Mouse (Mus musculus) CH12.LX (cell line): ENCODE results near the gene Fuk. TPM values are rescaled to one million over a fixed set of nuclear protein-coding genes. Genes with fewer than 3 reads are reported as not detected.

Experiments used
- DNase-seq: peaks from one replicate; pipeline ENCODE4 v3.0.0-alpha.2; 2013; ENCODE audit errors: extremely low read depth
- H3K27ac ChIP-seq: 2 replicates; pipeline ENCODE4 v1.5.1; 2012; ENCODE audit warnings: low read depth, mild to moderate bottlenecking, control low read depth, moderate library complexity; ENCODE audit not compliant: insufficient read depth
- H3K27me3 ChIP-seq: replicated peaks from 2 replicates; pipeline ENCODE3; 2012; ENCODE audit warnings: inconsistent platforms
- H3K36me3 ChIP-seq, 2 experiments: replicated peaks in 1 of 2; 2 replicates each; pipeline versions ENCODE3 to v1.6.1; 2012; ENCODE audit warnings: inconsistent platforms in 1 of 2, low read length in 1 of 2, mild to moderate bottlenecking in 1 of 2, mixed read lengths in 1 of 2, moderate library complexity in 1 of 2; ENCODE audit not compliant: control insufficient read depth in 1 of 2, insufficient read depth in 1 of 2
- H3K4me1 ChIP-seq, 2 experiments: 2 replicates each; pipeline ENCODE4 v1.6.1; 2012; ENCODE audit warnings: inconsistent platforms in 1 of 2, moderate library complexity in 1 of 2; ENCODE audit not compliant: insufficient read depth in 2 of 2, control insufficient read depth in 1 of 2
- H3K4me2 ChIP-seq: 2 replicates; pipeline ENCODE4 v1.6.1; 2012; ENCODE audit warnings: low read depth, mild to moderate bottlenecking, control low read depth; ENCODE audit not compliant: poor library complexity, insufficient read depth, severe bottlenecking
- H3K4me3 ChIP-seq, 3 experiments: fragments of 150-350 bp in 1 of 3; sonication (generic) in 1 of 3; replicated peaks in 1 of 3; 2 replicates each; pipeline versions ENCODE3 to v1.5.1; 2011 to 2012; ENCODE audit warnings: low read depth in 2 of 3, low read length in 2 of 3, mild to moderate bottlenecking in 2 of 3, moderate library complexity in 2 of 3, control low read depth in 1 of 3, improper control_type of control experiment in 1 of 3, inconsistent platforms in 1 of 3, mixed read lengths in 1 of 3; ENCODE audit not compliant: poor library complexity in 1 of 3
- H3K79me2 ChIP-seq: replicated peaks from 2 replicates; pipeline ENCODE4 v1.6.1; 2012; ENCODE audit warnings: mild to moderate bottlenecking, moderate library complexity; ENCODE audit not compliant: control insufficient read depth, poor library complexity, insufficient read depth, severe bottlenecking; ENCODE audit errors: extremely low read depth
- H3K9ac ChIP-seq: 2 replicates; pipeline ENCODE4 v1.6.1; 2012; ENCODE audit warnings: low read depth, mild to moderate bottlenecking, control low read depth, moderate library complexity; ENCODE audit not compliant: insufficient read depth
- H3K9me3 ChIP-seq: replicated peaks from 2 replicates; pipeline ENCODE3; 2012; ENCODE audit warnings: low read length, inconsistent platforms, mixed read lengths
- CHD2 ChIP-seq: IDR thresholded peaks from 2 replicates; pipeline ENCODE4 v1.6.1; 2011; ENCODE audit warnings: low read length, improper control_type of control experiment
- CTCF ChIP-seq, 2 experiments: IDR thresholded peaks in 1 of 2; conservative IDR thresholded peaks in 1 of 2; 2 replicates each; pipeline ENCODE4 v1.5.1; 2011 to 2012; ENCODE audit warnings: low read depth in 2 of 2, low read length in 2 of 2, improper control_type of control experiment in 1 of 2, inconsistent platforms in 1 of 2, mild to moderate bottlenecking in 1 of 2, moderate library complexity in 1 of 2
- ELF1 ChIP-seq: IDR thresholded peaks from 2 replicates; pipeline ENCODE4 v1.6.1; 2014; ENCODE audit warnings: low read depth, mild to moderate bottlenecking, inconsistent platforms, low read length, improper control_type of control experiment
- EP300 ChIP-seq: IDR thresholded peaks from 2 replicates; pipeline ENCODE4 v1.6.1; 2011; ENCODE audit warnings: low read length, improper control_type of control experiment
- ETS1 ChIP-seq: conservative IDR thresholded peaks from 2 replicates; pipeline ENCODE4 v1.6.1; 2012; ENCODE audit warnings: low read depth, mild to moderate bottlenecking, inconsistent platforms, low read length, improper control_type of control experiment, moderate library complexity
- GABPA ChIP-seq: IDR thresholded peaks from 2 replicates; pipeline ENCODE4 v1.6.1; 2012; ENCODE audit warnings: low read depth, low read length, improper control_type of control experiment, inconsistent platforms; ENCODE audit not compliant: insufficient replicate concordance
- JUND ChIP-seq: conservative IDR thresholded peaks from 2 replicates; pipeline ENCODE4 v1.6.1; 2011; ENCODE audit warnings: low read depth, low read length, improper control_type of control experiment
- KAT2A ChIP-seq: IDR thresholded peaks from 2 replicates; pipeline ENCODE4 v1.6.1; 2012; ENCODE audit warnings: low read length, improper control_type of control experiment, inconsistent platforms; ENCODE audit not compliant: insufficient replicate concordance
- MAFK ChIP-seq: IDR thresholded peaks from 2 replicates; pipeline ENCODE4 v1.6.1; 2011; ENCODE audit warnings: low read length, improper control_type of control experiment; ENCODE audit not compliant: insufficient replicate concordance
- MAX ChIP-seq: IDR thresholded peaks from 2 replicates; pipeline ENCODE4 v1.6.1; 2011; ENCODE audit warnings: low read length, improper control_type of control experiment
- MAZ ChIP-seq: IDR thresholded peaks from 2 replicates; pipeline ENCODE4 v1.6.1; 2012; ENCODE audit warnings: low read depth, mild to moderate bottlenecking, inconsistent platforms, low read length, improper control_type of control experiment, moderate library complexity
- MYC ChIP-seq: IDR thresholded peaks from 2 replicates; pipeline ENCODE4 v1.6.1; 2011; ENCODE audit warnings: low read depth, mild to moderate bottlenecking, improper control_type of control experiment, low read length
- NELFE ChIP-seq: IDR thresholded peaks from 2 replicates; pipeline ENCODE4 v1.6.1; 2011; ENCODE audit warnings: low read depth, low read length, improper control_type of control experiment
- SIN3A ChIP-seq: IDR thresholded peaks from 2 replicates; pipeline ENCODE4 v1.6.1; 2012; ENCODE audit warnings: low read length, improper control_type of control experiment, inconsistent platforms
- TBP ChIP-seq: conservative IDR thresholded peaks from 2 replicates; pipeline ENCODE4 v1.6.1; 2011; ENCODE audit warnings: low read depth, low read length, improper control_type of control experiment
- TCF12 ChIP-seq: IDR thresholded peaks from 2 replicates; pipeline ENCODE4 v1.6.1; 2014; ENCODE audit warnings: low read depth, mild to moderate bottlenecking, inconsistent platforms, low read length, improper control_type of control experiment
- ZKSCAN1 ChIP-seq: IDR thresholded peaks from 2 replicates; pipeline ENCODE4 v1.6.1; 2012; ENCODE audit warnings: low read depth, inconsistent platforms, low read length, improper control_type of control experiment, borderline replicate concordance
- ZMIZ1 ChIP-seq: IDR thresholded peaks from 2 replicates; pipeline ENCODE4 v1.6.1; 2012; ENCODE audit warnings: low read depth, mild to moderate bottlenecking, inconsistent platforms, low read length, improper control_type of control experiment
- ZNF384 ChIP-seq: IDR thresholded peaks from 2 replicates; pipeline ENCODE4 v1.6.1; 2012; ENCODE audit warnings: low read depth, low read length, improper control_type of control experiment, inconsistent platforms
- dilution Hi-C: fragments of 300-500 bp; cut with MboI; formaldehyde crosslinking; loops from 2 replicates; pipeline ENCODE4 v1.14.3; 2020; ENCODE audit warnings: low sequenced_read_pairs; ENCODE audit not compliant: extremely low pct_unique_long_range_greater_than_20kb, extremely low pct_ligation_motif_present
- in situ Hi-C: fragments of 300-500 bp; cut with MboI; formaldehyde crosslinking; loops from 3 replicates; pipeline ENCODE4 v1.14.3; 2019; ENCODE audit warnings: low sequenced_read_pairs, low pct_ligation_motif_present, low pct_unique_long_range_greater_than_20kb, mixed read lengths
- polyA plus RNA-seq: library from polyadenylated mRNA; unstranded; fragments of >175 nt; gene quantifications from 2 replicates; pipeline ENCODE4 v1.2.1, GENCODE M21; 2012; ENCODE audit warnings: low read depth; ENCODE audit not compliant: insufficient read length
- total RNA-seq, 2 experiments: library from RNA; depleted of rRNA; stranded (reverse); fragments of 300-350 nt in 1 of 2; fragments of >200 nt in 1 of 2; gene quantifications; 2 replicates each; pipeline ENCODE4 v1.2.3; 2012 to 2014

Gene Fuk
- total and polyA plus RNA-seq, 3 experiments = 6.4 to 14.4 (median 6.8) TPM

- 0 out of 2 replicates have a peak, but pooled peaks have one; percentile 21 for TF ChIP-seq MAFK
- no peak; the same call in 1 of the 2 replicates for TF ChIP-seq ZNF384
- TF ChIP-seq MYC = peak; percentile 75; the same call in 1 of the 2 replicates
- TF ChIP-seq KAT2A = 0 out of 2 replicates have a peak, but pooled peaks have one; percentile 58
- TF ChIP-seq TCF12 = peak; percentile 88
- TF ChIP-seq ZKSCAN1 = no peak
- TF ChIP-seq EP300 = peak; percentile 82
- TF ChIP-seq ZMIZ1 = peak; percentile 25; the same call in 1 of the 2 replicates
- peak; percentile 67 for TF ChIP-seq CHD2
- TF ChIP-seq MAX = peak; percentile 84
- TF ChIP-seq JUND = no peak
- TF ChIP-seq SIN3A = peak; percentile 79
- TF ChIP-seq GABPA = no peak
- peak; percentile 77; the same call in 1 of the 2 replicates for TF ChIP-seq TBP
- TF ChIP-seq NELFE = no peak
- TF ChIP-seq MAZ = peak; percentile 83; the same call in 1 of the 2 replicates
- TF ChIP-seq, all 38 proteins: peak for 22
Measured at GRCm38 (mm10) chr8:110950065-110950484, 47.8 kb upstream of the Fuk start (continued).

- DNase-seq = no peak
- in situ Hi-C loops = no loop called here
- no peak overlapping the region for H3K27ac ChIP-seq
- H3K4me3 ChIP-seq = no peak overlapping the region
- no peak overlapping the region for H3K4me2 ChIP-seq
- H3K36me3 ChIP-seq = peaks cover 3 to 64% of the 10 kb centered on the region in 2 experiments
- dilution Hi-C loops = no loop called here
- H3K9ac ChIP-seq = no peak overlapping the region
- TF ChIP-seq ETS1 (no peak), GABPA (no peak), SIN3A (no peak), CTCF (conservative IDR thresholded peaks at IDR 0.05 in 1 of 2, IDR thresholded peaks at IDR 0.05 in 1 of 2; ENCODE audit: low read depth in 2 of 2, low read length in 2 of 2) (no peak), ZKSCAN1 (no peak), ELF1 (no peak), ZMIZ1 (no peak), MYC (no peak), CHD2 (no peak), ZNF384 (no peak), TBP (no peak)
- TF ChIP-seq, all 38 proteins: peak for 0
- peaks cover 16 to 79% of the 10 kb centered on the region in 2 experiments for H3K4me1 ChIP-seq
- no peaks in the 10 kb centered on the region for H3K9me3 ChIP-seq
- peaks cover 8% of the 10 kb centered on the region for H3K79me2 ChIP-seq
- no peaks in the 10 kb centered on the region for H3K27me3 ChIP-seq
Measured at GRCm38 (mm10) chr8:110945716-110946115, 43.4 kb upstream of the Fuk start.
